In genomic region chr5:142905725-142906531, GRCm38 (mm10) we compare ENCODE assay signal across 8 mouse cellular contexts. TPM values are rescaled to one million over a fixed set of nuclear protein-coding genes. Genes with fewer than 3 reads are reported as not detected.
DNase-seq lines count a peak whose midpoint lies in the region; ATAC-seq and TF ChIP-seq lines count a peak whose summit lies in the region.

No protein-coding gene starts in this region.

- peak; percentile 100; the same call in 1 of the 2 replicates for TF ChIP-seq CTCF in gastrocnemius, adult 2 months (IDR thresholded peaks at IDR 0.05)
- TF ChIP-seq CTCF in hindbrain, postnatal 0 days (IDR thresholded peaks at IDR 0.05; ENCODE audit: low read depth), result peak; percentile 71

- peak overlapping the region; percentile 84 for H3K4me2 ChIP-seq in hindbrain, postnatal 0 days (ENCODE audit: low read depth, low read length)

- peak; percentile 90 for ATAC-seq in hindbrain, postnatal 0 days

- no peaks in the 10 kb centered on the region for H3K9me3 ChIP-seq in hindbrain, postnatal 0 days (ENCODE audit: low read length)
- no peaks in the 10 kb centered on the region for H3K9me3 ChIP-seq in megakaryocyte, embryonic 14.5 days

- H3K9ac ChIP-seq in hindbrain, postnatal 0 days (replicated peaks; ENCODE audit: low read length), result peak overlapping the region; percentile 100

- H3K4me3 ChIP-seq in gastrocnemius, adult 2 months, result peak overlapping the region; percentile 99
- H3K4me3 ChIP-seq in hindbrain, postnatal 0 days (ENCODE audit: low read length), result peak overlapping the region; percentile 100
- H3K4me3 ChIP-seq in megakaryocyte, embryonic 14.5 days (replicated peaks), result peak overlapping the region; percentile 99

- H3K4me1 ChIP-seq in hindbrain, postnatal 0 days (ENCODE audit: insufficient read depth, low read length), result peaks cover 25% of the 10 kb centered on the region
- H3K4me1 ChIP-seq in megakaryocyte, embryonic 14.5 days, result peaks cover 81% of the 10 kb centered on the region

- no peaks in the 10 kb centered on the region for H3K27me3 ChIP-seq in hindbrain, postnatal 0 days (ENCODE audit: insufficient read depth, low read length)
- H3K27me3 ChIP-seq in megakaryocyte, embryonic 14.5 days (replicated peaks), result no peaks in the 10 kb centered on the region

- intact Hi-C loops in gastrocnemius, adult 2 months (cut with DNase I), result loop anchor here (1.0 to 5.0 kb wide), 3 partner anchors 15 to 84 kb away; no protein-coding TSS in a partner anchor

- H3K36me3 ChIP-seq in hindbrain, postnatal 0 days (ENCODE audit: insufficient read depth, low read length), result peaks cover 38% of the 10 kb centered on the region
- H3K36me3 ChIP-seq in megakaryocyte, embryonic 14.5 days (replicated peaks; ENCODE audit: low read length), result peaks cover 49% of the 10 kb centered on the region

- peak; percentile 95 for DNase-seq in WW6 (ENCODE audit: low read depth, low spot score)
- DNase-seq in cerebellum, postnatal 4 days (ENCODE audit: low spot score in 2 of 2), result peak; percentile 95 to 99
- peak; percentile 99 for DNase-seq in gastrocnemius, adult 2 months
- peak; percentile 98 for DNase-seq in hindbrain, postnatal 0 days (ENCODE audit: low spot score)
- peak; percentile 95 to 99 for DNase-seq in left cerebral cortex, adult 8-10 months (ENCODE audit: low spot score in 2 of 2)
- peak; percentile 99 for DNase-seq in right cerebral cortex, postnatal 10 days (ENCODE audit: low spot score in 2 of 2)
- peak; percentile 99 for DNase-seq in urinary bladder, postnatal 25 days (ENCODE audit: low spot score)

- peak overlapping the region; percentile 100 for H3K27ac ChIP-seq in gastrocnemius, adult 2 months
- peak overlapping the region; percentile 100 for H3K27ac ChIP-seq in hindbrain, postnatal 0 days

- WGBS in hindbrain, postnatal 0 days, result 1% methylated on average over 81 of the region's 84 CpGs

RNA-seq across cellular contexts. Expression of gene Actb, which starts 0.6 kb away (rescaled TPM):
- total RNA-seq in gastrocnemius, adult 2 months (2021), result 100 to 1,000 TPM; 365 to 571 TPM
- total RNA-seq in hindbrain, postnatal 0 days (2014; rRNA removed), result 5,437 and 5,693 TPM in 2 replicates
- 15,098 and 15,291 TPM in 2 replicates for polyA plus RNA-seq in hindbrain, postnatal 0 days (2015; fragmentation: Nextera tagmentation; extraction: Ambion mirVana)
- total RNA-seq in left cerebral cortex, adult 8-10 months (2022), result 1,000 to 10,000 TPM; 2,552 to 2,721 (median 2,651) TPM
- 9,487 and 13,262 TPM in 2 replicates for polyA plus RNA-seq in megakaryocyte, embryonic 14.5 days (2012; ENCODE audit: insufficient read depth, low replicate concordance)

RNA-seq across cellular contexts. Expression of gene Fbxl18, which starts 10.7 kb away (rescaled TPM):
- 1 to 10 TPM; 5.8 to 6.2 TPM for total RNA-seq in gastrocnemius, adult 2 months (2021)
- 68.6 and 73.8 TPM in 2 replicates for total RNA-seq in hindbrain, postnatal 0 days (2014; rRNA removed)
- polyA plus RNA-seq in hindbrain, postnatal 0 days (2015; fragmentation: Nextera tagmentation; extraction: Ambion mirVana), result 28.0 and 31.4 TPM in 2 replicates
- total RNA-seq in left cerebral cortex, adult 8-10 months (2022), result 10 to 100 TPM; 28.8 to 30.9 (median 29.6) TPM
- 4.7 and 4.9 TPM in 2 replicates for polyA plus RNA-seq in megakaryocyte, embryonic 14.5 days (2012; ENCODE audit: insufficient read depth, low replicate concordance)

RNA-seq across cellular contexts. Expression of gene Fscn1, which starts 54.2 kb away (rescaled TPM):
- 1 to 10 TPM; 4.4 to 7.3 TPM for total RNA-seq in gastrocnemius, adult 2 months (2021)
- 613 and 715 TPM in 2 replicates for total RNA-seq in hindbrain, postnatal 0 days (2014; rRNA removed)
- 412 and 457 TPM in 2 replicates for polyA plus RNA-seq in hindbrain, postnatal 0 days (2015; fragmentation: Nextera tagmentation; extraction: Ambion mirVana)
- total RNA-seq in left cerebral cortex, adult 8-10 months (2022), result 100 to 1,000 TPM; 218 to 276 (median 259) TPM
- 1.3 and 3.6 TPM in 2 replicates for polyA plus RNA-seq in megakaryocyte, embryonic 14.5 days (2012; ENCODE audit: insufficient read depth, low replicate concordance)

Comparison
In these comparisons a context has a peak if more than half of its experiments do, and no peak if none do; other contexts are left out.
1. Peak in every context shown above with its lines: DNase-seq, ATAC-seq, H3K4me3 ChIP-seq and H3K27ac ChIP-seq.
2. RNA of gene Fscn1, which starts 54.2 kb away (total RNA-seq): 613 to 715 TPM in hindbrain, postnatal 0 days and 218 to 276 TPM in left cerebral cortex, adult 8-10 months; 4.4 to 7.3 TPM in gastrocnemius, adult 2 months; every median in the first group is over 10 times any median in the second.